In genomic region chr11:98960313-98960906, GRCm38 (mm10) we compare ENCODE assay signal across 8 mouse cellular contexts. TPM values are rescaled to one million over a fixed set of nuclear protein-coding genes. Genes with fewer than 3 reads are reported as not detected.
A peak's percentile ranks its signal among the peaks of the same experiment; 100 is the strongest.
DNase-seq lines count a peak whose midpoint lies in the region; ATAC-seq lines count a peak whose summit lies in the region.

No protein-coding gene starts in this region.

- H3K9me3 ChIP-seq in heart, embryonic 14.5 days (ENCODE audit: control insufficient read depth, low read length), result no peaks in the 10 kb centered on the region
- no peaks in the 10 kb centered on the region for H3K9me3 ChIP-seq in stomach, embryonic 16.5 days (replicated peaks; ENCODE audit: control insufficient read depth, low read length)

- peak overlapping the region; percentile 88 for H3K4me2 ChIP-seq in heart, embryonic 14.5 days (ENCODE audit: low read length)
- H3K4me2 ChIP-seq in stomach, embryonic 16.5 days (ENCODE audit: low read depth, low read length), result peak overlapping the region; percentile 100

- H3K4me1 ChIP-seq in heart, embryonic 14.5 days (ENCODE audit: control insufficient read depth in 2 of 2, insufficient read depth in 2 of 2, low read length in 2 of 2), result peaks cover 44 to 77% of the 10 kb centered on the region in 2 experiments
- H3K4me1 ChIP-seq in stomach, embryonic 16.5 days (ENCODE audit: control insufficient read depth, insufficient read depth, low read length), result peaks cover 65% of the 10 kb centered on the region

- WGBS in heart, embryonic 14.5 days, result under 1% methylated on average over 46 of the region's 53 CpGs
- under 1% methylated on average over 53 of the region's 53 CpGs for WGBS in stomach, embryonic 16.5 days

- H3K4me3 ChIP-seq in heart, embryonic 14.5 days (ENCODE audit: control insufficient read depth in 1 of 2, insufficient read depth in 1 of 2, low read depth in 1 of 2, low read length in 2 of 2), result peak overlapping the region; percentile 55 to 65
- peak overlapping the region; percentile 79 for H3K4me3 ChIP-seq in stomach, embryonic 16.5 days (replicated peaks; ENCODE audit: low read length)

- peak; percentile 72 for DNase-seq in ovary, postnatal 10 days (ENCODE audit: low spot score)
- no peak for DNase-seq in ovary, adult 18-20 months (ENCODE audit: low spot score)
- peak; percentile 90 for DNase-seq in embryo, embryonic 9.5 days (ENCODE audit: extremely low spot score)
- DNase-seq in kidney, postnatal 10 days, result peak; percentile 94
- DNase-seq in lung, postnatal 4 days, result peak; percentile 92 to 93
- no peak for DNase-seq in layer of hippocampus, adult 9-11 months

- ATAC-seq in heart, embryonic 14.5 days (ENCODE audit: insufficient number of reproducible peaks, insufficient read depth, low FRiP score, low read depth), result peak; percentile 26; the same call in 1 of the 2 replicates
- ATAC-seq in stomach, embryonic 16.5 days (ENCODE audit: insufficient read depth, low FRiP score), result peak; percentile 42

- peaks cover 20% of the 10 kb centered on the region for H3K36me3 ChIP-seq in heart, embryonic 14.5 days (ENCODE audit: control insufficient read depth, insufficient read depth, low read length)
- no peaks in the 10 kb centered on the region for H3K36me3 ChIP-seq in stomach, embryonic 16.5 days (ENCODE audit: control insufficient read depth, insufficient read depth, low read length)

- H3K27me3 ChIP-seq in heart, embryonic 14.5 days (ENCODE audit: control insufficient read depth, insufficient read depth, low read length), result no peaks in the 10 kb centered on the region
- H3K27me3 ChIP-seq in stomach, embryonic 16.5 days (ENCODE audit: control insufficient read depth, insufficient read depth, low read length), result no peaks in the 10 kb centered on the region

- peak overlapping the region; percentile 82 for H3K9ac ChIP-seq in heart, embryonic 14.5 days (ENCODE audit: low read length)
- H3K9ac ChIP-seq in stomach, embryonic 16.5 days (ENCODE audit: low read length), result peak overlapping the region; percentile 88

- H3K27ac ChIP-seq in heart, embryonic 14.5 days (replicated peaks in 1 of 2; ENCODE audit: control insufficient read depth in 1 of 2, insufficient read depth in 1 of 2, low read depth in 2 of 2, low read length in 2 of 2), result peak overlapping the region; percentile 36 to 91
- peak overlapping the region; percentile 94 for H3K27ac ChIP-seq in stomach, embryonic 16.5 days (ENCODE audit: low read length)

RNA-seq across cellular contexts. Expression of gene Gjd3, which starts 22.4 kb away (rescaled TPM):
- polyA plus RNA-seq in heart, embryonic 14.5 days (2014; fragmentation: Nextera tagmentation; extraction: Ambion mirVana), result 1.00 and 2.3 TPM in 2 replicates
- 0.44 TPM in 1 of 2 replicates, not detected in the other for polyA plus RNA-seq in stomach, embryonic 16.5 days (2015; fragmentation: Nextera tagmentation; extraction: Ambion mirVana)

RNA-seq across cellular contexts. Expression of gene Rara, which starts 32.8 kb away (rescaled TPM):
- polyA plus RNA-seq in heart, embryonic 14.5 days (2014; fragmentation: Nextera tagmentation; extraction: Ambion mirVana), result 31.4 and 33.4 TPM in 2 replicates
- polyA plus RNA-seq in stomach, embryonic 16.5 days (2015; fragmentation: Nextera tagmentation; extraction: Ambion mirVana), result 28.8 and 30.1 TPM in 2 replicates

RNA-seq across cellular contexts. Expression of gene Cdc6, which starts 52.8 kb away (rescaled TPM):
- 15.6 and 17.5 TPM in 2 replicates for polyA plus RNA-seq in heart, embryonic 14.5 days (2014; fragmentation: Nextera tagmentation; extraction: Ambion mirVana)
- polyA plus RNA-seq in stomach, embryonic 16.5 days (2015; fragmentation: Nextera tagmentation; extraction: Ambion mirVana), result 26.9 and 28.1 TPM in 2 replicates

Comparison
In these comparisons a context has a peak if more than half of its experiments do, and no peak if none do; other contexts are left out.
1. DNase-seq: peak in ovary, postnatal 10 days (single experiment), embryo, embryonic 9.5 days (single experiment), kidney, postnatal 10 days (single experiment) and lung, postnatal 4 days (2 of 2); none in ovary, adult 18-20 months (single experiment) and layer of hippocampus, adult 9-11 months (single experiment).